Mouse (Mus musculus): Measurements from ENCODE around the gene Camsap2. TPM values are rescaled to one million over a fixed set of nuclear protein-coding genes. Genes with fewer than 3 reads are reported as not detected.

Camsap2 gene
- total and polyA plus RNA-seq, 2 experiments, result 2.3 to 8.9 TPM

DNA sequence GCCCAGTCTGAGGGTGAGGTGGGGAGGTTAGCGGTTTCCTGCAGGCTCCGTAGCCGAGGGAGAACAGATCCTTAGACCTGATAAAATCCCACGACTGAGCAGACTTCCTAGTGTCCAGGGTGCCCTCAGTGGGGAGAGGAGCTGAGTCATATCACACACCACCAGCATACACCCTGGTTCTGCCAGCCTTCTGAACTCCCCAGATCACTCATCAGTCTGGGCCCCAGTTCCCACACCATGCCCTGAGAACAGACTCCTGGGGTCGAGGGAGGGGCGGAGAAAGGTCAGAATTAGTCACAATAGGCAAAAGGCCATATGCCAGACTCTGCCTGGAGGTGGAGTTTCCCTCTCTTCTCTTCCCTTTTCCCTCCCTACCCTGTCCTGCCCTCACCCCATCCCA is 90.7 kb downstream of the Camsap2 start:
- Histone ChIP-seq H3K4me1 (ENCODE audit: control insufficient read depth, insufficient read depth, low read length) (peaks cover 2% of the 10 kb centered on the region), H3K27ac (replicated peaks; ENCODE audit: insufficient read depth, low read depth, low read length) (no peak overlapping the region), H3K36me3 (ENCODE audit: control insufficient read depth, insufficient read depth, low read length) (no peaks in the 10 kb centered on the region), H3K9ac (ENCODE audit: low read depth, low read length) (no peak overlapping the region), H3K4me3 (ENCODE audit: insufficient read depth, low read depth, low read length) (no peak overlapping the region), H3K27me3 (ENCODE audit: control insufficient read depth, insufficient read depth, low read length) (no peaks in the 10 kb centered on the region), H3K79me2 (ENCODE audit: control insufficient read depth, insufficient read depth, low read length) (no peaks in the 10 kb centered on the region)
- TF ChIP-seq POLR2A (IDR thresholded peaks at IDR 0.05; ENCODE audit: extremely low read depth, insufficient read depth, low read length), result no peak
- no peak for TF ChIP-seq CTCF (IDR thresholded peaks at IDR 0.05; ENCODE audit: low read depth, low read length)
- no peak for DNase-seq (ENCODE audit: extremely low read depth, low read depth, low spot score)
- 56% methylated on average over 6 of the region's 6 CpGs for WGBS

DNA sequence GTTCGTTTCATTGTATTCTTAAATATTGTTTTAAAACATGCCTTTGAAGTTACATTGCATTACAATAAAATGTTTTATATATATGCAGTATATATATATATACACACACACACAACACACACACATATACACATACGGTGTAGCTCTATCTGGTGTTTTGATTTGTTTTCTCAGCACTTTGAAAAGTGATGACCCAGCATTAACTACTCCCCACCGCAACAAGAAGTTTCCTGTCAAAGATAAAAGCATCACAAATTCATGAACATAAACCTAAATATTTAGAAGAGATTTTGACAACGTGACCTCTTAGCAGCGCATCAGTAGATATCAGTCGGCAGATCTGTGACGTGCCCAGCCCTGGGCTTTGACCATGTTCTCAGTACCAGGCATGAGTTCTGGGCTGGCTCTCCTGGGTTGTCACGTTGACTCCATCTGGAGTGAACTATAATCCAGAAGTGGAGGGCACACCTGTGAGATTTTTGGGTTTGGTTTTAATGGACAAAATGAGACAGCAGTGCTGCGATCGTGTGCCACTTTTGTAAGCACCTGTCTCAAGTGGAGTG is 91.3 kb downstream of the Camsap2 start:
- no peak for TF ChIP-seq CTCF (IDR thresholded peaks at IDR 0.05; ENCODE audit: low read depth, low read length)
- TF ChIP-seq POLR2A (IDR thresholded peaks at IDR 0.05; ENCODE audit: extremely low read depth, insufficient read depth, low read length), result no peak
- H3K27ac ChIP-seq (replicated peaks; ENCODE audit: insufficient read depth, low read depth, low read length), result no peak overlapping the region
- H3K9ac ChIP-seq (ENCODE audit: low read depth, low read length), result no peak overlapping the region
- H3K4me1 ChIP-seq (ENCODE audit: control insufficient read depth, insufficient read depth, low read length), result peaks cover 1% of the 10 kb centered on the region; the same call in 1 of the 2 replicates
- no peaks in the 10 kb centered on the region for H3K79me2 ChIP-seq (ENCODE audit: control insufficient read depth, insufficient read depth, low read length)
- H3K27me3 ChIP-seq (ENCODE audit: control insufficient read depth, insufficient read depth, low read length), result no peaks in the 10 kb centered on the region
- 81% methylated on average over 10 of the region's 10 CpGs for WGBS
- H3K36me3 ChIP-seq (ENCODE audit: control insufficient read depth, insufficient read depth, low read length), result no peaks in the 10 kb centered on the region
- no peak for DNase-seq (ENCODE audit: extremely low read depth, low read depth, low spot score)
- H3K4me3 ChIP-seq (ENCODE audit: insufficient read depth, low read depth, low read length), result no peak overlapping the region

DNA sequence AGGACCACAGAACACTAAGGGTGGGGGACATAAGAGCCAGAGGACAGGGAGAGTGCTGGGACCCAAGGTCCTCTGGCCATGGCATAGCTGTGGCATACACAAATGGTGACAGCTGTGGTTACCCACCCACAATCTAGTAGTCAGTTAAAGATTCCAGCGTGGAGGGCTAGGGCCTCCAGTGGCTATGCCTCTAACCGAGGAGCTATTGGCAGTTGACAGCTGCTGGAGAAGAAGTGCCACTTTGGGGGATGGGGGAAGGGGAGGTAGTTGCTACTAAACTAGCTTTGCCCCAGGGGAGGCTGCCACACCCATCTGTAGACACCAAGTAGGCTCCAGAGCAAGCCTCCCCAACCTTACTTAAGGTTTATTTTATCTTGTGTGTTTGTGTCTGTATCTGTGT is 92.4 kb downstream of the Camsap2 start:
- TF ChIP-seq POLR2A (IDR thresholded peaks at IDR 0.05; ENCODE audit: extremely low read depth, insufficient read depth, low read length), result no peak
- TF ChIP-seq CTCF (IDR thresholded peaks at IDR 0.05; ENCODE audit: low read depth, low read length), result no peak
- WGBS, result 54% methylated on average over 2 of the region's 2 CpGs
- no peak overlapping the region for H3K9ac ChIP-seq (ENCODE audit: low read depth, low read length)
- H3K4me1 ChIP-seq (ENCODE audit: control insufficient read depth, insufficient read depth, low read length), result no peaks in the 10 kb centered on the region
- no peak overlapping the region for H3K27ac ChIP-seq (replicated peaks; ENCODE audit: insufficient read depth, low read depth, low read length)
- H3K27me3 ChIP-seq (ENCODE audit: control insufficient read depth, insufficient read depth, low read length), result no peaks in the 10 kb centered on the region
- DNase-seq (ENCODE audit: extremely low read depth, low read depth, low spot score), result no peak
- H3K36me3 ChIP-seq (ENCODE audit: control insufficient read depth, insufficient read depth, low read length), result no peaks in the 10 kb centered on the region
- no peaks in the 10 kb centered on the region for H3K79me2 ChIP-seq (ENCODE audit: control insufficient read depth, insufficient read depth, low read length)
- no peak overlapping the region for H3K4me3 ChIP-seq (ENCODE audit: insufficient read depth, low read depth, low read length)

DNA sequence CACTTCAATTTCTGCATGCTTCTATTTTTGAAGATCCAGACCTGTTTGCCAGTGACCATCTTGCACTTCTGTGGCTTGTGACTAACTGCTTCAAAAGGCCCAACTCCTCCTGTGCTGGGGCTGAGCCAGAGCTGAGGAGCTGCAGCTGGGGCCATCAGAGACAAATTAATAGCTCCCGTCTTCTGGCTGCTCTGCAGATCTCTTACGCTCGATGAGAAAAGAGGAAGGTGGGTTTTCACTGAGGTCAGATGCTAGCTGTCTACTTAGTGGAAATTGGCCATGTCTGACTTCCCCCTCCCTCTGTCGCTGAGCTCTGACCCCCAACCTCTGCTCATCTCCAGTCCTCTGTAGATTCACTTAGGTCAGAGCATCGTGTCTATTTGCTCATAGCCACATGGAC is 96.2 kb downstream of the Camsap2 start:
- Histone ChIP-seq H3K36me3 (ENCODE audit: control insufficient read depth, insufficient read depth, low read length) (no peaks in the 10 kb centered on the region), H3K4me1 (ENCODE audit: control insufficient read depth, insufficient read depth, low read length) (no peaks in the 10 kb centered on the region), H3K27me3 (ENCODE audit: control insufficient read depth, insufficient read depth, low read length) (no peaks in the 10 kb centered on the region), H3K4me3 (ENCODE audit: insufficient read depth, low read depth, low read length) (no peak overlapping the region), H3K9ac (ENCODE audit: low read depth, low read length) (no peak overlapping the region), H3K79me2 (ENCODE audit: control insufficient read depth, insufficient read depth, low read length) (no peaks in the 10 kb centered on the region), H3K27ac (replicated peaks; ENCODE audit: insufficient read depth, low read depth, low read length) (no peak overlapping the region)
- TF ChIP-seq POLR2A (IDR thresholded peaks at IDR 0.05; ENCODE audit: extremely low read depth, insufficient read depth, low read length), result no peak
- no peak for TF ChIP-seq CTCF (IDR thresholded peaks at IDR 0.05; ENCODE audit: low read depth, low read length)
- no peak for DNase-seq (ENCODE audit: extremely low read depth, low read depth, low spot score)
- WGBS, result 79% methylated on average over 5 of the region's 5 CpGs

DNA sequence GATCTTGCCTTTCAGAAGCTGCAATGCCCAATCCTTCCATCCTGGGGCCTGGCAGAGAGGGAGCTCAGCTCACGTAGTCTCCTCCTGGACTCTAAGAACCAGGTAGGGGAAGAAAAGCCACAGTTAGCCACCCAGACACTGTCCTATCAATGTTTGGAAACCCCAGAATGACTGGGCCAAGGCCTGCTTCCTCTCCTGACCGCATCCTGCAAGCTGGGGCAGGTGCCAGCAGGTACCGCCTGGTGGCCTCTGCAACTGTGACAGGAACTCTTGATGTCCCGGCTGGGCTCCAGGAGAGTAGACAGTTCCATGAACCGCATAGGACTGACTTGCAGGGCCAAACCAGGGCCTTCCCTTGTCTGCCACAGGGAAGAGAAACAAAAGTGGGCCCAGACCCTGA is 98.5 kb downstream of the Camsap2 start:
- 90% methylated on average over 5 of the region's 5 CpGs for WGBS
- TF ChIP-seq CTCF (IDR thresholded peaks at IDR 0.05; ENCODE audit: low read depth, low read length) (no peak), POLR2A (IDR thresholded peaks at IDR 0.05; ENCODE audit: extremely low read depth, insufficient read depth, low read length) (no peak)
- H3K4me3 ChIP-seq (ENCODE audit: insufficient read depth, low read depth, low read length), result no peak overlapping the region
- H3K27me3 ChIP-seq (ENCODE audit: control insufficient read depth, insufficient read depth, low read length), result no peaks in the 10 kb centered on the region
- DNase-seq (ENCODE audit: extremely low read depth, low read depth, low spot score), result no peak
- H3K4me1 ChIP-seq (ENCODE audit: control insufficient read depth, insufficient read depth, low read length), result no peaks in the 10 kb centered on the region
- no peak overlapping the region for H3K9ac ChIP-seq (ENCODE audit: low read depth, low read length)
- no peaks in the 10 kb centered on the region for H3K79me2 ChIP-seq (ENCODE audit: control insufficient read depth, insufficient read depth, low read length)
- no peaks in the 10 kb centered on the region for H3K36me3 ChIP-seq (ENCODE audit: control insufficient read depth, insufficient read depth, low read length)
- H3K27ac ChIP-seq (replicated peaks; ENCODE audit: insufficient read depth, low read depth, low read length), result no peak overlapping the region

DNA sequence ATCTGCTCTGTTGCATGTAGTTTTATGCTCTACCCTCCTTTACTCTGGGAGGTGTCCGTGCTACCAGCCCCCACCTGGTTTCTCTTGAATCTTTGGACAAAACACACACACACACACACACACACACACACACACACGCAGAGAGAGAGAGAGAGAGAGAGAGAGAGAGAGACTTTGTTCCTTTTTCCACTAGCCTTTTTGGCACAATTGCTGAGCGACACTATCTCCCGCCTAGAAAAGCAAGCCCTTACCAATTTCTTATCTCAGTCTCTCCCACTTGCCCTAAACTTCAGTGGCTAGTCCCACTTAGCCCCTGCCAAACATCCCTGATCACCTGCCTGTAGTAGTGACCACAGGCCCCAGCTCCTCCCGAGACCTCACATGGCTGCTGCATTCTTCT is 101.4 kb downstream of the Camsap2 start:
- H3K27me3 ChIP-seq (ENCODE audit: control insufficient read depth, insufficient read depth, low read length), result no peaks in the 10 kb centered on the region
- H3K79me2 ChIP-seq (ENCODE audit: control insufficient read depth, insufficient read depth, low read length), result no peaks in the 10 kb centered on the region
- no peak overlapping the region for H3K4me3 ChIP-seq (ENCODE audit: insufficient read depth, low read depth, low read length)
- H3K4me1 ChIP-seq (ENCODE audit: control insufficient read depth, insufficient read depth, low read length), result no peaks in the 10 kb centered on the region
- no peak overlapping the region for H3K27ac ChIP-seq (replicated peaks; ENCODE audit: insufficient read depth, low read depth, low read length)
- 80% methylated on average over 5 of the region's 5 CpGs for WGBS
- H3K9ac ChIP-seq (ENCODE audit: low read depth, low read length), result no peak overlapping the region
- no peaks in the 10 kb centered on the region for H3K36me3 ChIP-seq (ENCODE audit: control insufficient read depth, insufficient read depth, low read length)
- DNase-seq (ENCODE audit: extremely low read depth, low read depth, low spot score), result no peak
- TF ChIP-seq CTCF (IDR thresholded peaks at IDR 0.05; ENCODE audit: low read depth, low read length) (no peak), POLR2A (IDR thresholded peaks at IDR 0.05; ENCODE audit: extremely low read depth, insufficient read depth, low read length) (no peak)

All from liver, adult 2 months (tissue).